Mouse (Mus musculus) cerebellum, postnatal 14 days (tissue): ENCODE results near the gene Gnai3.

ENCODE experiments used
- DNase-seq, 2 experiments: peaks; one replicate each; pipeline ENCODE4 v3.0.0; 2021; ENCODE audit warnings: mixed read lengths in 2 of 2

Gene Gnai3

DNA sequence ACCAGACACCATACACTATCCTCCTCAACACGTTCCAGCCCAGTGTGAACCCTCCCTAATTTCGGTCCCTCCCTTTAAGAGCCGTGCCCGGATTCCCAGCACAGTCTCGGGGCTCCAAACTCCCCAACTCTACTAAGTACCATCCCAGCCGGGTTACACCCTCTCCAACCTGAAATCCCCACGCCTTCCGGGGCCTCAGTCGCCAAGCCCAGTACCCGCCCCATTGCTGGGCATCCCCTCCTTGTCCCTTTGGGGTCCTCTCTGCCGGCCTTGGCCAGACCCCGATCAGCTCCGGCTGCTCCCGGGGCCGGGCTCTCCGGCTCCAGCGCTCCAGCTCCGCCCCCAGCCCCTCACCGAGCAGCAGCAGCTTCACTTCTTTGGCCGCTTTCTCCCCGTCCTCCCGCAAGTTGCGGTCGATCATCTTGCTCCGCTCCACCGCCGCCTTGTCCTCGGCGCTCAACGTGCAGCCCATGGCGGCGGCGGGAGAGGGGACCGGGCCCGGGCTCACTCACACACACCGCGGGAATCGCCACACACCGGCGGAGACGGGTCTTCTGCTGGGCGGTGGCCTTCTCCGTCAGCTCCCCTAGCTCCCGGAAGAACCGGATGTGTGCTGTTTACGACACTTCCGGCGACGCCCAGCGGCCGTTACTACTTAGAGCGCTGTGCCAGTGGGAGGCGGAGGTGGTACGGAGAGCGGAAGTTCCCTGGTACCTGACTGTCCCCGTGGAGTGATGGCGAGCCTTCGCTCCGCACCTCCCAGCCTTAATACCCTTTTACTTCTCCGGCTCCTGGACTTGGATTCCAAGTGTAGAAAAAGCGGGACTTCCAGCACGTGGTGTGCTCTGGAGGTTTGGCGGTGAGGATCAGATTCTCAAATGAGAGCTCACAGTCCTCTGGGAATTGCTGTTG is at the start of gene Gnai3:
Gnai3 (minus strand) TSS at position 613 of the 912 bp plus-strand sequence.
- peak; percentile 89 to 91 for DNase-seq

DNA sequence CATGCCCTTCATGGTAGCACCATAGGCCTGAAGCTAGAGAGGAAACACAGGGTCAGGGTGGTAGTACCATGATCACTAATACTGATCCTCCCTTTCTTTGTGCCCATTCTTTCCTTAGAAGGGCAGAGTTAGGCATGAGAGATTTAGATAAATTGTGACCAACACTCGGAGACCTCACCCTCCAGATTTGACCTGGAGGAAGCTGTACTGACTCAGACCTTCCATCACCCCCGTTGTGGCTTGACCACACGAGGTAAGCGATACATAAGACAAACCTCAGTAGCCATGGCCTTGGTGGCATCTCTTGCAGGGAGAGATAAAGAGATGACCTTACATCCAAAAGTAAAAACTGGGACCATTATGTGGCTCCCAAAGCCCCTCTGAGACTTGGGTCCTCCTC is 49.3 kb upstream of the Gnai3 start:
- DNase-seq: no peak

DNA sequence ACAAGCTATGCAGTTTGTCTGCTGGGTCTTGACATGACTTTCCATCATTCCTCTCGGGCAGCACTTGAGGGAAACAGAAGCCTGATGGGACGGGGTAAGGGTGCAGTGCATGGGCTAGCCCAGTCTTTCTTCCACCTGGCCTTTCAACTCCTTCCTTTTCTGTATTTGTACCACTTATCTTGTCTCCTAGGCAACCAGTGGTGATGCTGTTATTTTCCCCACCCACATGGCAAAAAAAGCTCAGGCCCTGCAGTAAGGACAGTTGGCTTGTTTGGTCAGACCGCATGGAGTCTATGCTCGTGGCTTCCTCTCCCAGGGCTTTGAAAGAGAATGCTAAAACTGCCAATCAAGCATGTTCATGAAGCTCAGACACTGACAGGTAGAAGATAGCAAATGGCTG is 47.7 kb upstream of the Gnai3 start:
- DNase-seq: peak in 1 of 2 experiments; percentile 1

DNA sequence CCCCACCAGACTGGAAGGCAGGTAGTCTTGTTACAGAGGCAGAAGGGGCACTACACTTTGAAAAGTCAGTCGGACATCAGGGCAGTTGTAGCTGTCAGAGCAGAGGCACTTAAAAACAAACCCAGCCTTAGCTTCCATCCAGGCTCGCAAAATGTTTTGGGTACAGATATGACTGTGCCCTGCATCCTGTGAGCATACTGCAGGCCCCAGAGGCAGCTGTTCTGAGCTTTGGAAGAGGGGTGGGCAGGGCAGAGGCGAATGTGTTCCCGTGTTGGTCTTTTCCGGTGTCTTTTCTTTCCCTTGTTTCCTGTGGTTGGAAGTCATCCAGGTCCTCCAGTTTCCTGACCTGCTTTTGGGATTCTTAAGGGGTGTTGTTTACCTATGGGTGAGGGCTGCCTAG is 44.0 kb upstream of the Gnai3 start:
- DNase-seq: peak in 1 of 2 experiments; percentile 3

DNA sequence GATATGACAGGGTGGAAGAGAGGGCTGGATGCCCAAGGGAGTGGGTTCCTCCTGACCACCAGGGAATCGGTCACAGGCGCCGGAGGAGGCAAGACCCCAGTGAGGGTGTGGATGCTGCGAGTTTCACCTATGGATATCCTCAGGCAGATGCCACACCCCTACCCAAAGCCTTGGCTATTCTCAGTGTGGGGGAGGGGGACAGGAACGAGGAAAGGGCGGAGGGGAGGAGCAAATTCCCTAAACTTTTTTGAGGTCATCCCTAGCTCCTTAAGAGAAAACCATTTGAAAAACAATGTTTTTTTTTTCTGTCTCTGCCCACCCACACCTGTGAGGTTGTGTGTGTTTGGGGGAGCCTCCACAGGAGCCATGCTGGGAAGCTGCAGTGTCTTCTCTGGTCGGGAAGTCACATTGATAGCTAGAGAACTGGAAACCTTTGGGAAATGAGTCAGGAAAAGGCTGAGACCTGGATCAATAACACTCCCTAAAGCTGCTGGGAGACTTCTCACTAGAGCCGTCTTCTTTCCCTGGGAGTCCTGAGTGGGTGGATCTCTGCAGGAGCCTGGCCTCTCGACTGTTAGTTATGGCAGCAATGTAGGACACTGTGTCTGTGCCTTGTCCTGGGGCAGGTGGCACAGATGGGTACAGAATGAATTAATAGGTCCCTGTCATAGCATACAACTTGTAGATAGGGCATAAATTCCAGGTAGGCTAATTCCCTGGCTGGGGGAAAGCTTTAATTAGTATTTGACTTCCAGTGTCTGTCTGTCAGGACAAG is 43.0 kb upstream of the Gnai3 start:
- DNase-seq: peak; percentile 17 to 25

DNA sequence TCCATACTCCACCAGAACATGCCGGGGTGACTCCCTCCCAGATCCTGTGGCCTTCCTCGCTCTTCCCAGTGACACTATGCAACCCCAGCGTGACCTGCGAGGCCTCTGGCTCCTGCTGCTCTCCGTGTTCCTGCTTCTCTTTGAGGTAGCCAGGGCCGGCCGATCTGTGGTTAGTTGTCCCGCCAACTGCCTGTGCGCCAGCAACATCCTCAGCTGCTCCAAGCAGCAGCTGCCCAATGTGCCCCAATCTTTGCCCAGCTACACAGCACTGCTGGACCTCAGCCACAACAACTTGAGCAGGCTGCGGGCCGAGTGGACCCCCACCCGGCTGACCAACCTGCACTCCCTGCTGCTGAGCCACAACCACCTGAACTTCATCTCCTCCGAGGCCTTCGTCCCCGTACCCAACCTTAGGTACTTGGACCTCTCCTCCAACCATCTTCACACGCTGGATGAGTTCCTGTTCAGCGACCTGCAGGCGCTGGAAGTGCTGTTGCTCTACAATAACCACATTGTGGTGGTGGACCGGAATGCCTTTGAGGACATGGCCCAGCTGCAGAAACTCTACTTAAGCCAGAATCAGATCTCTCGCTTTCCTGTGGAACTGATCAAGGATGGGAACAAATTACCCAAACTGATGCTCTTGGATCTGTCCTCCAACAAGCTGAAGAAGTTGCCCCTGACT is 41.3 kb upstream of the Gnai3 start:
- DNase-seq: peak; percentile 32 to 42

DNA sequence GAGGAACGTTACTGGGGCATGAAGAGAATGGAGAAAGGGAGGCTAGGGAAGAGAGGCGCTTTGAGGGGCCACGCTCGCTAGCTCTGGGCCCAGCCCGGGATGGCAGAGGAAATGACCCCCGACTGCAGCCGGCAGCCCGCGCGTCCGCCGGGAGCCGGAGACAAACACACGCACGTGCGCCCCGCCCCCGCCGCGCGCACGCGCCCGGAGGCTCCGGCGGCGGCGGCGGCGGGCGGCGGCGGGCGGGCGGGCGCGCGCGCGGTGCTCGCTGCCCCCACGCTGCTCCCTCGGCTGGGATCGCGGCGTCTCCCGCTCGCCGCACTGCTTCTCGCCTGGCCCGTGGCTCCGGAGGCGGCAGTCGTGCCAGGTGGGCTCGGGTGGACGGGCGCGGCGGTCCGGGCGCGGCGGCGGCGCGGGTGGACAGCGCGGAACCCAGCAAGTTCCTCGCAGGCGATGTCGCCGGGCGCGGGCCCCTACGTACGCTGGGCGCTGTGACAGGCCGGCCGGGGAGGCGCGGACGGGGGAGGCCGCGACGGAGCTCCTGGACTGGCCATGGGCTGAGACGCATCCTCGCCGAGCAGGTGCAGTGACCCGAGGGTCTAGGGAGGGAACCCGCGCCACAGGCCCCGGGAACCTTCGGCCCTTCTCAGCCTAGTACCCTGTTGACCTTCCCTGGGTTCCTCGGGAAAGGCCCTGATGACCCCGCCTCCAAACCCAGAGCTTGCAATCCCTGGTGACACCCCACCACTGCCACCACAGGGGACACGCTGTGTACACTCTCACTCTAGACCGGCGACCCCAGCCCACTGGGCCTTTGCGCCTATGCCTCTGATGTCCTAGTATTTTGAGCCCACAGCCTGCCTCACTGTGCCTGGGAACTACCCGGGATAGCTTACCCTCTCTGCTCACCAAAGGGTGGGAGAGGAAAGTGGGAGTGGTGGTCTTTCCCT is 40.4 kb upstream of the Gnai3 start, which contains the start of gene Amigo1:
Amigo1 (plus strand) TSS at position 238 of the 950 bp plus-strand sequence.
- peak; percentile 63 to 74 for DNase-seq

DNA sequence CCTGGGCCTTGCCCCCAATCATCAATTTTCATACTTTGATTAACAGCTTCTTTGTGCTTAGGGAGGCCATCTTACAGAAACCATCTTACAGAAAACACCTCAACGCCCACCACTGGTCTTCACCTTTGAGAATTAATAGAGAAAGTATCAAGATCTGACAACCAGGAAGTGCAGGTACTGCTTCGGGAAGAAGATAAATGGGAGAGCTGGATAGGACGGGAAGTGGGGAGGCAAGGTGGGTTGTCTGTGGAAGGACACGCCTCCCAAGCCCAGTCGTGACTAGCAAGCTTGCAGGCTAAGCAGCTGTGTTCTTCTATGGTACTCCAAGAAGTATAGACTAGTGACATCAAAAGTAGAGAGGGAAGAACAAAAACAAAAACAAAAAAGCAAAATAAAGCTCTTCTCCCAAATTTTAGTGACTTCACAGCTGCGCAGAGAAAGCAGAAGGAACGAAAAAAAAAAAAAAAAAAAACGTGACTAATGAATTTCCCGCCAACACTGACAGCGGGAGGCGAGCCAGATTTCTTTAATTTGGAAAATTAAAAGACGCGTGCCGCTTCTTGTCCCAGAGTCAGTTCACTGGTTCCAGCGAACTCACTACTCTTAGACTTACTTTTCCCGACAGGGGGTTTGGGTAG is 39.6 kb upstream of the Gnai3 start:
- DNase-seq: no peak

DNA sequence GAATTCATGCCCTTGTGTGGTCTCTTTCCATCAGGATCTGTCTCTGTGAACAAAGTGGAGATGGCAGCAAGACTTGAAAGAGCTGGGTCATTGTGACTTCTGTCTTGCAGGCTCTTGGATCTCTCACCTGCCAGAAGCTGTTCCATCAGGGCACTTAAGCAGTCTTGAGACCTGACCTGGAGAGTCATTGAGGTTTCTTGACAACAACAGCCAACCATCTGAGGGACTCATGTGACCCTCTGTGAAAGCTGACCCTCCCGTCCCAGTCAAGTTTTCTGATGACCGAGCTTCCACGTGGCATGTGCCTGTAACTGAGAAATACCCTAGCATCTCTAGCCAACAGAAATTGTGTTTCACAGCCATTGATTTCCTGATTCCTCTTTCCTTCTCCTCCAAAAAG is 38.8 kb upstream of the Gnai3 start:
- DNase-seq: no peak

DNA sequence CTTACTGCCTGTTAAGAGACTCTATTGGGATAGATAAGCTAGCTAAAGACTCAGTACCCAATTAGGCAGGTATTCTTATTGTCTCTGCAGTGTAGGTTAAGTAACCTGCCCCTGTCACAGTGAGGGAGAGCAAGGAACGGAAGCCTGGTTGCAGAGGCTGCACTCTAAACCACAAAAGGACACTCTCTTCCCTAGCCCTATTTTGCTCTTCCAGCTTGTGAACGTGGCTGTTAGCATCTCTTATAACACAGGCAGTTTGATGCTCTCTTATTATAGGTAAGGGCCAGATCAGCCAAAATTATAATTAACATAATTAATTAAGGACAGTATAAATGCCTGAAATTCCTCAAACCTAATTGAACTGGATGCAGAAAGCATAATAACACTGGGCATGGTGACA is 34.6 kb upstream of the Gnai3 start:
- no peak for DNase-seq

DNA sequence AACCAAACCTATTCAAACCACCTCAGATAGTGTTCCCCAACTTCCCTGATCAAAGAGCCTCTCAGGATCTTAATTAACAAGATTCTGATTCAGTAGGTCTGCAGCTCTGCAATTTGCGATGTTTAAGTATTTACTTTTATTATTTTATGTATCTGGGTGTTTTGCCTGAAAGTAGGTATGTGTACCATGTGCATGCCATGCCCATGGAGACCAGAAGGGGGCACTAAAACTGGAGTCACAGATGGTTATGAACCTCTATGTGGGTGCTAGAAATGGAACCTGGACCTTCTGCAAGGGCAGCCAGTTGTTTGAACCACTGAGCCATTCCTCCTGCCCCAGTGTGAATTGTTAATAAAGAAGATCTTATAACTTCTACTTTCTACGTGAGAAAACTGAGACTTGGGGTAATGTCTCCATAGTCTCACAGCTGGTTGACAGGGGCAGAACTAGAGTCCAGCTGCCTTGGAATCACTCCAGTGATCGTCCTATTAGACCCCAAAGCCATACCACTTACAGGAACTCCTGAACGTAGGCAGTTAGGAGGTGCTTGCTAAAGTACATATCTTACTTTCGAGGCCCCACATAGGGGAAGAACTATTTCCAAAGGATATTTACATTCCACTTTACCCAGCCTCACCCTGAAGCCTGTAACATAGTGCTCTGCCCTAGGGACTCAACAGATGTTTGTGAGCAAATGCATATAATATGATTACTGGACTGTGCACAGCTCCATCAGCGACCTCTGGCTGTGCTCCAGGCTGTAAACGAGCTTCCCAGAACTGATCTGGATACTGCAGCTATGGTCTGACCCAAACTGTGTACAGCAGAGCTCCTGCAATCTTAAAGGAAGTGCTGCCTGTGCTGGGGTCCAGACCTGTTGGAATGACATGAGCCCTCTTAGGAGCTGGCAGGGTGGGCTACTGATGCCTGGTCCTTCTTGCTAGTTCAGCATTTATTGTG is 33.1 kb upstream of the Gnai3 start:
- no peak for DNase-seq

DNA sequence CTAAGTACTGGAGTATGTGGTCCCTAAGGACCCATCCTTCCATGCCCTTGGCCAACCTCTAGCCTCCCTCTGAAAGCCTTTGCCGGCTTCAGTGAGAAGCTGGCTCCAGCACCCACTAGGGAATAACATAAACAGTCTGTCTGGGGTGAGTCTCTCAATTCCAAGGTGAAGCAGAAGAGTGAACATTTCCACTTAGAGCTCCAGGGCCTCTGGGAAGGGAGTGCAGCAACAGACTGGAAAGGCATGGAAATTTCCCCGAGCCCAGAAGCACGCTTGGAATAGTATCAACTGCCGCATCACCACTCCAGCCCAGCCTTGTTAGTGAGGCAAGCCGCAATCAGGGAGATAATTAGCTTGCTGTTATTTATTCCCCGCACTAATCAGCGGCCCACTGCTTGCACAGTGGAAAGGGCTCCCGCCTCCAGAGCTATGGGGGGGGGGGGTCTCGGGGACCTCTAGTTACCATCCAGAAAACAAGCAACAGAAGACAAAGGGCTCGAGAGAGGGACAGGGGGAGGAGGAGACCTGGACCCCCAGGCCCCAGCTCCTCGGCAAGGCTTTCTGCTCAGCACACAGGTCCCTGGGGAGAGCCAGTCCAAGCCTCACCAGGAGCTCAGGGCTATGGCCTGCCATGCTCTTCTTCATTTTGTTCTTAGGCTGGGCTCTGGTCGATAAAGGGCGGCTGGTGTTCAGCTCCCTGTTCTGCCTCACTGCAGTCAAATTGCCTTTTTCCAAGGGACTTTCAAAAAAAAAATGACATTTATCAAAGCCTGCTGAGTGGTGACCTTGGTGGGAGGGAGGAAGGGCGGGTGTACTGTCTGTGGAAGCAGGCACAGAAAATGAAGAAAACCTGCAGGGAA is 29.0 kb upstream of the Gnai3 start:
- DNase-seq: peak; percentile 65 to 69

DNA sequence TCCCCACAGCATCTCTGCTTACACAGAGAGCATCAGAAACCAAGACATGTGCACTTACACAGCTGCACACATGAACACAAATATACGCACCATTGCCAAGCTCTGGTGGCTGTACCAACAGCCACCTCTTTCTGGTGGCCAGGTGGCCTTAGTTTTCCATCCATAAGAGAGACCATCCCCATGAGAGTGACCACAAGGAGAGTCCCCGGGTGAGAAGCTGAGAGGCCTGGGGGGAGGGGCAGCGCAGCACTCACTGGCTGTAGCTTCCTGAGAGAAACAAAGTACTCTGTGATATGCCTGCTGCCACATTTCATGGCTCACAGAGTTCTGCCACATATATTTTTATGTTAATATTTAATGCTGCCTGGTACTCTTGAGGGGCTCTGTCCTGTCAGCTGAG is 23.3 kb upstream of the Gnai3 start:
- DNase-seq: no peak

DNA sequence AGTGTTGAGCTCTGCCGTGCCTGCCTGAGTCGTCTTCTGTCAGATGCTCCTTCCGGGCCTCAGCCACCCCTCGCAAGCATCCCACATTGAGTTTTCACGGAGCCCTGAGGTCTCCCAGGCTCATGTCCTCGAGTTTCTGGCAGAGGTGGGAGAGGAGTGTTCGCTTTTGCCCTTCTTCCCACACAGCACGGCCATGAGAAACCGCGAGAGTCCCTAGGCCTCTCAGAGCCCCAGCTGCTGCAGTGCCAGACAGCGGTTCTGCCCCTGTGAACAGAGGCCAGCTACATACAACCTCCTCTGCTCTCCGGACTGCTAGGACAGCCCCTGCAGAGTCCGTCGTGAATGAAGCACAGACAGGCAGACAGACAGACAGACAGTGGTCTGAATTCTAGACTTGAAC is 21.6 kb upstream of the Gnai3 start:
- no peak for DNase-seq

DNA sequence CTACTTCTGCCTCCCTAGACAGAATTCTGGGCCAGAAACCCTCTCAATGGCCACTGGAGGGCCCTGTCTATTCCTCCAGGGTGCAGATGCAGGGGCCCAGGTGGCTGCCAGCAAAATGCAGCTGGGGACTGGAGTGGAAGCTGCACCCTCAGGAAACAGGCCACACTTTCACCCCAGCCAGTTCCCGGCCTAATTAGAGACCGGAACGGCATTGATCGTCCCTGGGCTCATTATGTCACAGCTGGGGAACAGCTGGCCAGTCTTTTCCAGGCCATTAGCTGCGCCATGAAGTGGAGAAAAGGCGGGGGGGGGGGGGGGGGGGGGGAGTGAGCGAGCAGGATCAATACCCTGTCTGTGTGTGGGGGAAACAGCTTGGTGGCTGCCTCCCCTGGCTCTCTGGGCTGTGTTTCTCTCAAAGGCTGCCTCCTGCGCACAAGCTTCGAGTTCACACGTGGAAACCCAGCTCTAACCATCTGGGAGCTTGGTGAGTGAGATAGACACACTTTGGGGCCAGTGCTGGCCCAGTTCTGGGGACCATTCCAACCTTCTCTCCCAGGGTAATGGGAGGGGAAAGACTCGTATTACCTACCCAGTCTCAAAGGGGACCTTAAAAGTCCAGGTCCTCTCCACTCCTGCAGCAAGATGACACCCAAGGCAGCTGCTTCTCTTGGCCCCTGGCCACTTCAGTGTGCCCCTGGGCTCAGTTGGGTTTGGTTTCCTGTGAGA is 20.7 kb upstream of the Gnai3 start:
- DNase-seq: peak in 1 of 2 experiments; percentile 43

DNA sequence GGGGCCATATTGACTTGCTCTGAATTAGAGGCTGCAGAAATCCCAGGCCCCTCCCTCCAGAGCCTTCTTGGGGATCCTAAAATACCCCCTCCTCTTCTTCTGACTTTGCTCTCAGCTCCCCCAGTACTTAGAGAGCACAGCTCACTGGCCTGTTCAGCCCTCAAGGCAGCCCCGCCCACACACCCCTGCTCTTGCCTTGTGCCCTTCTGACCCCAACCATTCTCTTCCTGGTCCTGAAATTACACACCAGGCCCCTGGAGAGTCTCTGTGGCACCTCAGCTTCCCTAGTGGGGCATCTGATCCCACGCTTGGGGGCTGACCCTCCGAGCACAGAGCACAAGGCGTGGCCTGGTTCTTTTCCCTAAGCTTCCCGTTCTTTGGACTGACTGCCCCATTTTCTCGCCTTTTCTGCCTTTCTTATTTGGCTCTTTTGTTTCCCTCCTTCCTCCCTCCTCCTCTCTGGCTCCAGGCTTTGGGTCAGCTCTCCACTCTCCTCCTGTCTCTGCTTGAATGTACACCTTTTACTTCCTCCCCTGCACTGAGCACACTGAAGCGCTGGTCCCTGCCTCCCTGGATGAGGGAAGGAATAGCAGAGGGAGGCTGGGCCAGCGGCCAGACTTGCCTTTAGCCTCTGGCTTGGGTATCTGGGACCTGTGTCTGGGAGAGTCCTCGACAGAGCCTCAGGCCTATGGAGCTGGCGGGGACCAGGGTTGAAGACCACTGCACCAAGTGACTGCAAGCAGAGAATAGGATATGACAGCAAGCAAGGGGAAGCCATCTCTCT is 19.8 kb upstream of the Gnai3 start:
- DNase-seq: peak; percentile 38 to 41

DNA sequence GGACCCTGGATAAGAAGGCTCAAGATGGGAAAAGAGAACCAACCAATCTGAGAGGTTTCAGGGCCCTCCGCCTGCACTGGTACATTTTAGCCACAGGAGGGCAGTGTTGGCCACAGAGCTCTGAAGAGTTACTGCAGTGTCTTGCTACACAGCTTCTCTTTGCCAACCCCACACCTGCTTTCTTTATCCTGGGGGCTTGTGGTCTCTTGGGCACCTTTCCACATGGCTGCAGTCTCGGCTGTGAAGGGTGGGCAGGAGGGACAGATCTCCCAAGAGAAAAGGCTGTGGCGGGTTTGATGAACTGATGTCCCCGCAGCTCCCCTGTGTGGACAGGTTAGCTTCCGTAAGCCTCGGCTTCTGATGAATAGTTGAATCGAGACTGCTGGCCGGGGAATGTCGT is 18.9 kb upstream of the Gnai3 start:
- peak; percentile 91 to 94 for DNase-seq

DNA sequence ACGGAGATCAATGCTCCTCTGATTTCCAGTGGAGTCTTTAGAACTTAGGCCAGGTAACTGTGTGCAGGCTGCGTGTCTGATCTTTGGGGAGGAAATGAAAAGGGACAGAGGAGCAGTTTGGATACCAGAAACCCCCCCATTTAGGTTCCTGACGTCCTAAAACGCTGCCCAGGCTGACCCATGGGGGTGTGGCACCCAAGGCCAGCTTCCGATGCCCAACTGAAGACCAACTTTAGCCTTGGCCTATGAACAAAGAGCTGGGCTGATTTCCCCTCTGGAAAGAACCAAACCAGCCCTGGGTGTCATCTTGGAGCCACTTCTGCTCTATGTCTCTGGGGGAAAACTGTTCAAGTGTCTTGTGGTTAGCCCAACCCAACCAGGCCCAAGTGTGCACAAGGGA is 18.1 kb upstream of the Gnai3 start:
- DNase-seq: no peak
